Mouse (Mus musculus): ENCODE results near the gene Rab37. TPM values are rescaled to one million over a fixed set of nuclear protein-coding genes. Genes with fewer than 3 reads are reported as not detected.
A peak's percentile ranks its signal among the peaks of the same experiment; 100 is the strongest.

Gene Rab37
- polyA plus RNA-seq, 1 experiment, result 1.1 TPM

DNA sequence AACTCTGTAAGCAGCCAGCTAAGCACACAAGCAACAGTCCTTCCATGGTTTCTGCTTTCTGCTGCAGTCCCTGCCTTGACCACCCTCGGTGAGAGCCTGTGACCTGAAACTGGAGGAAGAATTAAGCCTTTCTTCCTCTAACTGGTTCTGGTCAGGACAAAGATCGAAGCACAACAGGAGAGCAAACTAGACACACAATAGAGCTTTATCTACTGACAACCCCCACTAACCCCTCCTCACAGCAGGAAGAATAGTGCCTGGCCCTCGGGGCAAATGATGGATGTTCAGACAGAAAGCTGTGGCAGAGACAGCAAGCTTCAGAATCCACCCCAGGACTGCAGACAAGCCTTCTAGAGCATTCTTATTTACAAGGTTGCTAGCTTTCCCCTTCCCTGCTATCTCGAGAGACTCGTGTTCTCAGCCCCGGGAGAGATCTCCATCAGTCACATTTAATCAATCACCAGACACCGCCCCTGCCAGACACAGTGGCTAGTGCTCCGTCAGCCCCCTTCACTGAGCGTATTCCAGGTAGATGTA lies 20.1 kb upstream of the Rab37 start:
- WGBS, result 10% methylated on average over 9 of the region's 9 CpGs
- TF ChIP-seq CTCF (IDR thresholded peaks at IDR 0.05; ENCODE audit: insufficient read depth, low read length), result no peak
- no peak for TF ChIP-seq POLR2A (IDR thresholded peaks at IDR 0.05; ENCODE audit: borderline replicate concordance, extremely low read depth, low read depth, low read length)
- no peak for DNase-seq
- Histone ChIP-seq H3K4me1 (ENCODE audit: control insufficient read depth, insufficient read depth, low read length) (peaks cover 3% of the 10 kb centered on the region; the same call in 1 of the 2 replicates), H3K4me3 (replicated peaks; ENCODE audit: extremely low read depth, low read depth, low read length) (no peak overlapping the region)

DNA sequence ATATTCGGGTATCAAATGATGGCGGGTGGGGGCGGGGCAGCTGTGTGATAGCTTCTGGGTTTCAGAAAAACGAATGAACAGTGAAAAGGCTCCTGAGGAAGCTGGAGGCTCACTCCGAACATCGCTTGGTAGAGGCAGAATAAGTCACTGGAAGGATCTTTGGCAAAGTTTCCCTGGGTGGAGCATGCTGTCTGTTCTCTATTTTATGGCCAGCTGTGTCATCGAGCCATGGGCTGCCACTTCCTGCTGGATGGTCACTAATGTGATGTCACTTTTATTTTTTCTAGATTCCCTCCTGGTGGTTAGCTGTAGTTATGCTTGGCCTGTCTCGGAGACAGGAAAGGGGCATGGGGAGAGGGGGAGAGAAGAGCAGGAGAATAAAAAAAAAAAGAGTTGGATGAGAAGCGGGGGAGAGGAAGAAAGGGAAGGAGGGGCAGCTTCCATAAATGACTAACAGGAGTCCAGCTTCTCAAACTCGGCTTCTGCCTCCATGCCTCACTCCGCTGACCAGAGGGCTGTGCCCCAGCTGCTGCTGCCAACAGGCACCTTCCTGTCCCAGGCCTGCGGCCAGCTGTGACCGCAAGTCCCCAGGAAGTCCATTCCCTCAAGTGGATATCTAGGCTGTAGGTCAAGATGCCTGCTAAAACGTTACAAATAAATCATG lies 19.5 kb upstream of the Rab37 start:
- Histone ChIP-seq H3K4me3 (replicated peaks; ENCODE audit: extremely low read depth, low read depth, low read length) (no peak overlapping the region), H3K4me1 (ENCODE audit: control insufficient read depth, insufficient read depth, low read length) (peaks cover 3% of the 10 kb centered on the region; the same call in 1 of the 2 replicates)
- peak; percentile 30 for DNase-seq
- WGBS, result 8% methylated on average over 14 of the region's 14 CpGs
- TF ChIP-seq CTCF (IDR thresholded peaks at IDR 0.05; ENCODE audit: insufficient read depth, low read length) (no peak), POLR2A (IDR thresholded peaks at IDR 0.05; ENCODE audit: borderline replicate concordance, extremely low read depth, low read depth, low read length) (no peak)

DNA sequence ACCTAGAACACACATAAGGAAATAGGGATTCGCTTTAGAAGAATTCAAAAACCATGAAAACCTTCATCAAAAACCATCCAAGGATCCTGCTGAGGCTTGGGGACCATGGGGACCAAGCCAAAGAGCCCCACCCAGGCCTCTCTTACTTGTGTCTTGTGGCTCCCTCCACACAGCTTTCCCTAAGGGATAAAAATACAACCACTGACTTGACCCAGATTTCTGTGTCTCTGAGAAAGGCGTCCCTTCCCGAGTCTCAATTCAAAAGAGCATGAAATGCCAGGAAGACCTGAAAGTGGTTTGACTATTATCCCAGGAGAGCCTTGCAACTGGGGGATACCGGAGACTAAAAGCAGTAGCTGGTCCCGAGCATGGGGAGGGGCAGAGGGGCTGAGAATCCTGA lies 18.2 kb upstream of the Rab37 start:
- WGBS, result 59% methylated on average over 5 of the region's 5 CpGs
- DNase-seq, result no peak
- TF ChIP-seq CTCF (IDR thresholded peaks at IDR 0.05; ENCODE audit: insufficient read depth, low read length) (no peak), POLR2A (IDR thresholded peaks at IDR 0.05; ENCODE audit: borderline replicate concordance, extremely low read depth, low read depth, low read length) (no peak)
- no peak overlapping the region for H3K4me3 ChIP-seq (replicated peaks; ENCODE audit: extremely low read depth, low read depth, low read length)
- peaks cover 3% of the 10 kb centered on the region; the same call in 1 of the 2 replicates for H3K4me1 ChIP-seq (ENCODE audit: control insufficient read depth, insufficient read depth, low read length)

DNA sequence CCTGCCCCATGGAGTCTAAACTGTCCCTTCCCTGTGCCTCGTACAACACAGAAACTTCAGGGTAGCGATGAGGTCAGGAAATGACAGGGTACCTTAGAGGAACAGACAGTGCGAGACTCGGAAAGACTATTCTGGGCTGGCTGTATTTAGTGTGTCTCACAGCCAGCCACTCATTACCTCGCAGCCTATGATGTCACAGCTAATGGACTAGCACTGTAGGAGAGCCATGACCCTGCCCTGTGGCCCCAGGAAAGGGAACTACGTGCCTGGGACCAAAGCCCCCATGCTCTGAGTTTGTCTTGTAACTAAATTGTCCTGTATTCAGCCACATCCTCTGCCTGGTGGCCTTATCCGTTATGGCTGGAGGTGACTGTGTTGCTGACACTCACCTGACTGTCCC lies 15.8 kb upstream of the Rab37 start:
- TF ChIP-seq POLR2A (IDR thresholded peaks at IDR 0.05; ENCODE audit: borderline replicate concordance, extremely low read depth, low read depth, low read length) (no peak), CTCF (IDR thresholded peaks at IDR 0.05; ENCODE audit: insufficient read depth, low read length) (no peak)

DNA sequence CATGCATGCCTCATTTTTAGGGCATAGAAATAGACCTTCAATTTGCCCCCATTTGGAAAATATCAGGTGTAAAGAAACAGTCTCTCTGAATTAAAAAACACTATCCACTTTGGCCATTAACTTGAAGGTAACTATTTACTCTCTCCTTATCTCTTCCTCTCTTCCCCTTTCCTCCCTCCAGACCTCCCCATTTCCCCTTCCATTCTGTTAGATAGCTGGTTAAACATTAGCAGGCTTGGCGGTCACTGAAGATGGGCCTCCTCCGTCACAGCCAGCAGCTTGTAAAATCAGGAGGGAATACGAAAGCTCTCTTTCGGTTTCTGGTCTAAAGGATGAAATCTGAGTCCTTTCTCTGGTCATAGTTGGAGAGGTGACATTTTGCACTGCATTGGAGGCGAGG lies 15.4 kb upstream of the Rab37 start:
- TF ChIP-seq POLR2A (IDR thresholded peaks at IDR 0.05; ENCODE audit: borderline replicate concordance, extremely low read depth, low read depth, low read length) (no peak), CTCF (IDR thresholded peaks at IDR 0.05; ENCODE audit: insufficient read depth, low read length) (no peak)
- DNase-seq, result no peak
- Histone ChIP-seq H3K4me1 (ENCODE audit: control insufficient read depth, insufficient read depth, low read length) (peaks cover 3% of the 10 kb centered on the region; the same call in 1 of the 2 replicates), H3K4me3 (replicated peaks; ENCODE audit: extremely low read depth, low read depth, low read length) (no peak overlapping the region)
- 47% methylated on average over 5 of the region's 5 CpGs for WGBS

More for the DNA sequence above, 15.8 kb upstream of the Rab37 start:
- no peak for DNase-seq
- no peak overlapping the region for H3K4me3 ChIP-seq (replicated peaks; ENCODE audit: extremely low read depth, low read depth, low read length)
- WGBS, result 37% methylated on average over 7 of the region's 7 CpGs
- H3K4me1 ChIP-seq (ENCODE audit: control insufficient read depth, insufficient read depth, low read length), result peaks cover 3% of the 10 kb centered on the region; the same call in 1 of the 2 replicates

DNA sequence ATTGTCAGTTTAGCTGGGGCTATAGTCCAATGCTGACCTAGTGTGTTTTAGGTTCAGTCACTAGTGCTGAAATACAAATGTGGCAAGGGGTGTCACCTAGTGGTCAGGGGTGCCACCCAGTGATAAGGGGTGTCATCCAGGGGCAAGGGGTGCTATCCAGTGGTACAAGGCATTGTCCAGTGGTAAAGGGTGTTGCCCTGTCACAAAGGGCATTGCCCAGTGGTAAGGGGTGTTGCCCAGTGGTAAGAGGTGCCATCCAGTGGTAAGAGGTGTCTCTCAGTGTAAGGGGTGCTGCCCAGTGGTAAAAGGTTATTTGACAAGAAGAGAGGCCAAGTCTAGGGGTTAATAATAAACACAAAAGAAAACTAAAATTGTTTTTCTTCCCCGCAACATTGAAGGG lies 13.8 kb upstream of the Rab37 start:
- Histone ChIP-seq H3K4me3 (replicated peaks; ENCODE audit: extremely low read depth, low read depth, low read length) (no peak overlapping the region), H3K4me1 (ENCODE audit: control insufficient read depth, insufficient read depth, low read length) (no peaks in the 10 kb centered on the region)
- 88% methylated on average over 1 of the region's 1 CpGs for WGBS
- no peak for DNase-seq
- TF ChIP-seq POLR2A (IDR thresholded peaks at IDR 0.05; ENCODE audit: borderline replicate concordance, extremely low read depth, low read depth, low read length), result no peak
- no peak for TF ChIP-seq CTCF (IDR thresholded peaks at IDR 0.05; ENCODE audit: insufficient read depth, low read length)

GRCm38 (mm10) chr11:115078680-115079079 lies 12.6 kb upstream of the Rab37 start:
- Histone ChIP-seq H3K4me1 (ENCODE audit: control insufficient read depth, insufficient read depth, low read length) (no peaks in the 10 kb centered on the region), H3K4me3 (replicated peaks; ENCODE audit: extremely low read depth, low read depth, low read length) (no peak overlapping the region)
- WGBS, result 75% methylated on average over 5 of the region's 5 CpGs
- no peak for TF ChIP-seq POLR2A (IDR thresholded peaks at IDR 0.05; ENCODE audit: borderline replicate concordance, extremely low read depth, low read depth, low read length)
- TF ChIP-seq CTCF (IDR thresholded peaks at IDR 0.05; ENCODE audit: insufficient read depth, low read length), result no peak
- DNase-seq, result no peak

DNA sequence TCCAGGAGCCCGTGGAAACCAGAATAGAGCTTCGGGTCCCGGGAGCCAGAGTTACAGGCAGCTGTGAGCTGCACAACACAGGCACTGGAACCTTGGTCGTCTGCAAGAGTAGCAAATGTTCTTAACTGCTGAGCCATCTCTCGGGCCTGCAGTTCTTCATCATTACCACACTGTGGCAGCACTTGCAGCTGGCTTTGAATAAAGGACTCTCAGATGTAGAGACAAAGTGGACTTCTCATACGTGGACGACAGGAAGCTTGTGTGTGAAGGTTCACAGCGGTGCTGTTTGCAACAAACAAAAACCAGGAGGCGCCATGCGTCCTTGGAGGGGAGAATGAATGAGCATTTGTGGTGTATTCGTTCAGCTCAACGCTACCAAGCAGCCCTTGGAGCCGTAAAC lies 10.3 kb upstream of the Rab37 start:
- Histone ChIP-seq H3K4me1 (ENCODE audit: control insufficient read depth, insufficient read depth, low read length) (no peaks in the 10 kb centered on the region), H3K4me3 (replicated peaks; ENCODE audit: extremely low read depth, low read depth, low read length) (no peak overlapping the region)
- WGBS, result 28% methylated on average over 13 of the region's 13 CpGs
- DNase-seq, result peak; percentile 27
- TF ChIP-seq CTCF (IDR thresholded peaks at IDR 0.05; ENCODE audit: insufficient read depth, low read length) (peak; percentile 79), POLR2A (IDR thresholded peaks at IDR 0.05; ENCODE audit: borderline replicate concordance, extremely low read depth, low read depth, low read length) (no peak)

- no peak for DNase-seq
- H3K4me1 ChIP-seq (ENCODE audit: control insufficient read depth, insufficient read depth, low read length), result no peaks in the 10 kb centered on the region
- TF ChIP-seq POLR2A (IDR thresholded peaks at IDR 0.05; ENCODE audit: borderline replicate concordance, extremely low read depth, low read depth, low read length), result no peak
- TF ChIP-seq CTCF (IDR thresholded peaks at IDR 0.05; ENCODE audit: insufficient read depth, low read length), result no peak
- no peak overlapping the region for H3K4me3 ChIP-seq (replicated peaks; ENCODE audit: extremely low read depth, low read depth, low read length)
- 67% methylated on average over 3 of the region's 3 CpGs for WGBS
Measured at GRCm38 (mm10) chr11:115081373-115081772, 9.9 kb upstream of the Rab37 start.

DNA sequence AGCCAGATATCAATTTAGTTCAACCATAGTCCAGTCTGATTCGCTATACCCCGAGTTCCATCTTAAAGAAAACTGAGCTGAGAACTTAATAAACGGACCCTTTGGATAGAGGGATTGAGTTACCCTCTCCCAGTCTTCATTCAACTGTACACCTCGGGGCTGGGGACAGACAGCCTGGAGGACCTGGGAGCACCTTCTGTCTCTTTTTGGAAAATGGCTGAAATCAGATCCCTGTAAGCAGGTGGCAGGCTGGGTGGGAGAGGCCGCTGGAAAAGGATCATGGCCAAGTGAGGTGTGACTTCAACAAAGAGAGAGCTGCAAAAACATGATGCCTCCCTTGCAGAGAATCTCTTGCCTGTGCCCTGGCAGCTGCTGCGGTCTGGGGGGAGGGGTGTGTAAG lies 9.0 kb upstream of the Rab37 start:
- Histone ChIP-seq H3K4me3 (replicated peaks; ENCODE audit: extremely low read depth, low read depth, low read length) (no peak overlapping the region), H3K4me1 (ENCODE audit: control insufficient read depth, insufficient read depth, low read length) (no peaks in the 10 kb centered on the region)
- WGBS, result 65% methylated on average over 6 of the region's 6 CpGs
- DNase-seq, result no peak
- TF ChIP-seq POLR2A (IDR thresholded peaks at IDR 0.05; ENCODE audit: borderline replicate concordance, extremely low read depth, low read depth, low read length), result no peak
- TF ChIP-seq CTCF (IDR thresholded peaks at IDR 0.05; ENCODE audit: insufficient read depth, low read length), result no peak
